Mouse (Mus musculus): Measurements from ENCODE around the gene Sgk2.

GRCm38 (mm10) chr2:162956843-162957242 lies 30.3 kb upstream of the Sgk2 start:
- TF ChIP-seq CTCF (IDR thresholded peaks at IDR 0.05; ENCODE audit: borderline replicate concordance, control insufficient read depth, extremely low read depth, insufficient read depth, low read length, poor library complexity) (no peak), POLR2A (IDR thresholded peaks at IDR 0.05; ENCODE audit: control insufficient read depth, extremely low read depth, insufficient read depth, low read length, poor library complexity) (no peak)
